ENCODE assay signal across 11 mouse cellular contexts in genomic region chr10:120582497-120582896, GRCm38 (mm10).
A peak's percentile ranks its signal among the peaks of the same experiment; 100 is the strongest.
DNase-seq lines count a peak whose midpoint lies in the region; TF ChIP-seq lines count a peak whose summit lies in the region.
"Had no signal": no experiment of that assay in that cellular context is flagged by ENCODE, and none has a peak within 500 bp of the region (broad histone marks: within the 10 kb centered on the region; RNA-seq: fewer than 3 reads in every experiment).

No protein-coding gene starts in this region.

- H3K27ac ChIP-seq in heart, embryonic 10.5 days = 0 out of 2 replicates have a peak overlapping the region, but pooled peaks have one; percentile 3
- H3K27ac ChIP-seq in heart, adult 2 months = no peak overlapping the region
- H3K27ac ChIP-seq: embryonic facial prominence, embryonic 13.5 days; left cerebral cortex, adult 2 months had no signal

- WGBS in heart, embryonic 10.5 days = 12% methylated on average over 7 of the region's 7 CpGs
- WGBS in heart, adult 2 months = 4% methylated on average over 7 of the region's 7 CpGs

- peak overlapping the region; percentile 13; the same call in 1 of the 2 replicates for H3K4me3 ChIP-seq in heart, embryonic 10.5 days
- H3K4me3 ChIP-seq in heart, adult 2 months = no peak overlapping the region
- H3K4me3 ChIP-seq: embryonic facial prominence, embryonic 13.5 days; left cerebral cortex, adult 2 months had no signal

- TF ChIP-seq CTCF in heart, adult 2 months (IDR thresholded peaks at IDR 0.05) = no peak

- peaks cover 16% of the 10 kb centered on the region for H3K4me1 ChIP-seq in heart, embryonic 10.5 days
- no peaks in the 10 kb centered on the region for H3K4me1 ChIP-seq in heart, adult 2 months (ENCODE audit: control insufficient read depth, insufficient read depth, low read length)

- no peaks in the 10 kb centered on the region for H3K36me3 ChIP-seq in heart, embryonic 10.5 days
- no peaks in the 10 kb centered on the region for H3K36me3 ChIP-seq in heart, adult 2 months (ENCODE audit: control insufficient read depth, insufficient read depth, low read length)
- H3K36me3 ChIP-seq: embryonic facial prominence, embryonic 13.5 days had no signal

- no peaks in the 10 kb centered on the region for H3K79me2 ChIP-seq in heart, adult 2 months (replicated peaks; ENCODE audit: control insufficient read depth, insufficient read depth, low read length)

- intact Hi-C loops in heart, adult 2 months (cut with DNase I) = loop anchor here (10.0 kb wide), 1 partner anchor 82 kb away; no protein-coding TSS in a partner anchor
- intact Hi-C loops in gastrocnemius, postnatal 14 days (cut with DNase I; ENCODE audit: low total_unique reads) = loop anchor here (10.0 kb wide), 2 partner anchors 82 to 122 kb away; no protein-coding TSS in a partner anchor

- no peaks in the 10 kb centered on the region for H3K27me3 ChIP-seq in heart, embryonic 10.5 days (ENCODE audit: insufficient read depth, poor library complexity, severe bottlenecking)
- no peaks in the 10 kb centered on the region for H3K27me3 ChIP-seq in heart, adult 2 months (ENCODE audit: control insufficient read depth, insufficient read depth, low read length)
- H3K27me3 ChIP-seq: embryonic facial prominence, embryonic 13.5 days had no signal

- no peaks in the 10 kb centered on the region for H3K9me3 ChIP-seq in heart, embryonic 10.5 days
- H3K9me3 ChIP-seq: embryonic facial prominence, embryonic 13.5 days had no signal

- no peak overlapping the region for H3K9ac ChIP-seq in heart, adult 2 months (ENCODE audit: low read depth, low read length)
- H3K9ac ChIP-seq: embryonic facial prominence, embryonic 13.5 days had no signal

- TF ChIP-seq EP300 in heart, adult 2 months (IDR thresholded peaks at IDR 0.05; ENCODE audit: insufficient read depth, low read depth, low read length) = no peak

- TF ChIP-seq POLR2A in heart, adult 2 months (IDR thresholded peaks at IDR 0.05; ENCODE audit: insufficient read depth, low read depth, low read length) = no peak

- DNase-seq in heart, embryonic 10.5 days (ENCODE audit: low spot score) = peak; percentile 83
- DNase-seq in heart, adult 2 months = no peak
- DNase-seq in testis, postnatal 10 days (ENCODE audit: low spot score) = peak; percentile 49
- no peak for DNase-seq in testis, postnatal 14 days (ENCODE audit: low spot score)
- DNase-seq in kidney, adult 9 months = peak; percentile 9
- peak; percentile 38 for DNase-seq in yolk sac, embryonic 10.5 days (ENCODE audit: low spot score)
- DNase-seq in gastrocnemius, postnatal 14 days = no peak
- no peak for DNase-seq in embryo, embryonic 10.5 days (ENCODE audit: low spot score)
- DNase-seq: gastrocnemius, postnatal 36 days had no signal

Comparison
In these comparisons a context has a peak if more than half of its experiments do, and no peak if none do; other contexts are left out.
1. DNase-seq: peak in heart, embryonic 10.5 days (single experiment), testis, postnatal 10 days (single experiment), kidney, adult 9 months (single experiment) and yolk sac, embryonic 10.5 days (single experiment); none in heart, adult 2 months (0 of 2), testis, postnatal 14 days (single experiment), gastrocnemius, postnatal 14 days (single experiment) and embryo, embryonic 10.5 days (single experiment).